Mouse (Mus musculus) adrenal gland (tissue): ENCODE measurements around the gene Sgk1.

Experiments used
- intact Hi-C: fragments of 180-260 bp; cut with DNase I; formaldehyde crosslinking; loops from one replicate; pipeline ENCODE4 v1.15.1; 2025

Sgk1 gene

DNA sequence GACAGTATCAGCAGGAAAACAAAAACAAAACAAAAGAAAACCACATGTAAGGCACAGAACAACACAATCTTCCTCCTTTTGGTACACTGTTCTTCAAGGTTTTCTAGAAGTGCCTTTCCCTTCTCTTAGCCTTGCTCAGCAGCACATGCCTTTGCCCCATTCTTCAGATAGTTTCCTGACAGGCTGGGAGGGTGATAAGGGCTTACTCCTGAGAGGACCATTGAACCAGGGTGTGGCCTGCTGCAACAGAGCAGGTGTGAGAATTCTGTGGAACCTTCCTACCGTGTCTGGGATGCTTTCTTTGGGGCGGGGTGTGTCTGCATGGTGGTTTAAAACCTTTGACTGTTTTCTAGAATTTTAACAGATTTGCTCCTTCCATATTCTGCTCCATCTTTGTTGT lies 79.1 kb downstream of the Sgk1 start:
- intact Hi-C loops = no loop called here

GRCm38 (mm10) chr10:21963005-21963404 lies 81.0 kb downstream of the Sgk1 start:
- intact Hi-C loops = no loop called here

GRCm38 (mm10) chr10:21973676-21974075 lies 91.7 kb downstream of the Sgk1 start:
- intact Hi-C loops = no loop called here

GRCm38 (mm10) chr10:21974801-21975200 lies 92.8 kb downstream of the Sgk1 start:
- intact Hi-C loops = no loop called here

- intact Hi-C loops = no loop called here
These were observed 93.4 kb downstream of the Sgk1 start for GRCm38 (mm10) chr10:21975384-21975783.

DNA sequence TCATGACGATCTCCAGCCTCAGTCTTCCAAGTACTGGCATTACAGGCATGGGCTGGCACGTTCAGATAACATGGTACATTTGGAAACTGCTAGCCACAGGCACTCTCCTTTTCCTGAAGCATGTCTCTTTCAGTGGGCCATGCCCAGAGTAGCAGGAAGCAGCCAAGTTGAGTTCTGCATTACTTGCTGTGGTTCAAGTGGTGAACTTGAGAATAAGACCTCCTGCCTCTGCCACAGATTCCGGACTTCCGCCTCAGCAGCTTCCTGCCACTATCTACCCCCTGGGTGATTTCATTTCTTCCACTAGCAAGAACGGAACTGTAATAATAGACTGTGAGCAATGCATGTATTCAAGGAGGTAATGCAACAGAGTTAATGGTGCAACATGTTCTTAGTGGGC lies 94.3 kb downstream of the Sgk1 start:
- intact Hi-C loops = no loop called here

DNA sequence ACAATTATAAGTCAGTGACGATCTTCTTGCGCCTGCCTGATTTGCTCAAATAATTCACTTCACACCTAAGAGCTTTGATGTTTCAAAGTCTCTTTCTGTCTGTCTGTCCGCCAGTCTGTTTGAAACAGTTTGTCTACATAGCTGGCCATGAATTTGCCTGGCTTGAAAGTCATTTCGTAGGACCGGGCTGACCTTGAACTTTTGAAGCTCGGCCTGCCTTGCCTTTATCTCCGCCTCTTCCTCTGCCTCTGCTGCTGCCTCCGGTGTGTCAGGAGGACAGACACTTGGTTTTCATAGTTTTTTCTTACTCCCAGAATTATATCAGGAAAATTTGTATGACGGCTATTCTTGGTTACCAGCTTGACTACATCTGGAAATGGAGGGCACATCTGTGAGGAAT lies 96.4 kb downstream of the Sgk1 start:
- intact Hi-C loops = no loop called here

DNA sequence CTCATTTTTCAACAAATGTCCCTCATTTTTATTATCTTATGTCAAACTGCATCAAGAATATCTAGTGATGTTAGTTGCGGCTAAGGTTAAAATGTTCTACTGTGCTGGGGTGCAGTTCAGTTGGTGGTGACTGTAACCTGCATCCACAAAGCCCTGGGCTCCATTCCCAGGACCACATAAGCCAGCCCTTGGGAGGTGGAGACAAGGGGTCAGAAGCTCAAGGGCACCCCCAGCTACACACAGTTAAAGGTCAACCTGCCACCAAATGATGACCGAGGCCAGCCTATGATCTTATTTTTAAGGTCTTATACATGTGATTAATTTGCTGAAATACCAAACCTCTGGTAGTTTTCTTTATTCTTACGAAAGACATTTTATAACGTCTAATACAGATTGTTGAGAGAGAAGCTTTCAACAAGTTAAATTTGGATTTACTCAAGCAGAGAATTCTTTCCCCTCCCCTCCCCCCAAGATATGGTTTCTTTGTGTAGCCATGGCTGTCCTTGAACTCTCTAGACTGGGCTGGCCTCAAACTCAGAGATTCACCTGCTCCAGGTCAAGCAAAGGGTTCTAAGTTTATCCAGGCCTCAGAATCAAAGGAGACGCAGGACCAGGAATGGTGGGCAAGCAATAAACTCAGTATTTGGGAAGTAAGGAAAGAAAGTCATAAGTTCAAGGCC lies 97.4 kb downstream of the Sgk1 start:
- intact Hi-C loops = no loop called here

- intact Hi-C loops = no loop called here
These were observed 98.9 kb downstream of the Sgk1 start for GRCm38 (mm10) chr10:21980780-21981435.

DNA sequence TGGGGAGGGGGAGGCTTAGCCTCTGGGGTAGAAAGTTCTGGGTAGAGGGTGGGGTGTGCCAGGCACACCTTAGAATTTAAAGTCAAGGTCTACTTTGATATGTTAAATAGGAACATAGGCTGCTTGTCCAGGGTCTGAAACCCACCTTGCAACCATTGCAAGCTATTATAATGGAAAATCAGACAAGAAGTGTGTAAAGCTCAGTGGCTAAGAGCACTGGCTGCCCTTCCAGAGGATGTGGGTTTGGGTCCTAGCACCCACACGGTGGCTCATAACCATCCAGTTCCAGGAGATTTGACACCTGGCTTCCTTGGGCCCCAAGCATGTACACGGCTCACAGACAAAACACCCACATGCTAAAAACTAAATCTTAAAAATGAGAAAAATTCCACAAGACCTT lies 100.3 kb downstream of the Sgk1 start:
- intact Hi-C loops = no loop called here

GRCm38 (mm10) chr10:21988489-21988888 lies 106.5 kb downstream of the Sgk1 start:
- intact Hi-C loops = no loop called here

- intact Hi-C loops = loop anchor here (5.0 kb wide), 2 partner anchors 69 to 304 kb away; no protein-coding TSS in a partner anchor
These were observed 109.4 kb downstream of the Sgk1 start for GRCm38 (mm10) chr10:21991351-21991840.

DNA sequence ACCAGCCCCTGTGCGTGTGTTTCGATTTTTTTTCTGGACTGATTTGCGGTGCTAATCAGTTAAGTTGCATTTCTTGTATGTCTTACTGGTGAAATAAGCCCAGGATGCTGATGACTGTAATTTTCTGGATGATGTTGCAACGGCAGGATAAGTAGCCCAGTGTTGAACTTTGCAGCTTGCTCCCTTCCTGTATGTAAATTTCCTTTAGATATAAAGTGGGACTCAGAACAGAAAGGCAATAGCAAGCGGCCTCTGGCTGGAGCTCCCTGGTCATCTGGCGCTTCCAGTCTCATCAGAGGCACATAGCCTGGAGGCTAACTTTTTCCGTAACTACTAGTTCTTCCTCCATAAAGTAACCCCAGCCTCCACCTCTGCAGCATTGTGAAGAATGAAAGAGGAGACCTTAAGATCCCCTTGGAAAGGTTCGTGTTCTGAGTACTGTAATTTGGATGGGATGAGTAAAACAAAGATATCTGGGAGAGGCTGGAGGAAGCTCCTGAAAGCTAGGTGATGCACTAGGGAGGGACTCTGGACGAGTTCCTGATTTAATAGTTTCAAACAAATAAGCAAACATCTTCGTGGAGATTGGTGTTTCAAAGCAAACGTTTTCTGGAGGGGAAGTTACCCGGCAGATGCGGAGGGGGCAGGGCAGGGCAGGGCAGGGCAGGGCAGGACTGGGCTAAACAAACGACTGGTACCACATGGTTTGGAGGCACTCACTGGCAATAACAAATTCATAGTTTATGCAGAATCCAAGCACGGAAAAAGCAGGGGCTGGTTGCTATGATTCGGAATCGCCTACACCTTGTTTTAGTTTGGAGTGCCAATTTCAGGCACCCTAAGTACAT lies 110.2 kb downstream of the Sgk1 start:
- intact Hi-C loops = loop anchor here (2.0 to 5.0 kb wide), 3 partner anchors 70 to 391 kb away; no protein-coding TSS in a partner anchor

GRCm38 (mm10) chr10:21992834-21993514 lies 111.0 kb downstream of the Sgk1 start:
- intact Hi-C loops = loop anchor here (2.0 to 5.0 kb wide), 3 partner anchors 71 to 392 kb away; no protein-coding TSS in a partner anchor

DNA sequence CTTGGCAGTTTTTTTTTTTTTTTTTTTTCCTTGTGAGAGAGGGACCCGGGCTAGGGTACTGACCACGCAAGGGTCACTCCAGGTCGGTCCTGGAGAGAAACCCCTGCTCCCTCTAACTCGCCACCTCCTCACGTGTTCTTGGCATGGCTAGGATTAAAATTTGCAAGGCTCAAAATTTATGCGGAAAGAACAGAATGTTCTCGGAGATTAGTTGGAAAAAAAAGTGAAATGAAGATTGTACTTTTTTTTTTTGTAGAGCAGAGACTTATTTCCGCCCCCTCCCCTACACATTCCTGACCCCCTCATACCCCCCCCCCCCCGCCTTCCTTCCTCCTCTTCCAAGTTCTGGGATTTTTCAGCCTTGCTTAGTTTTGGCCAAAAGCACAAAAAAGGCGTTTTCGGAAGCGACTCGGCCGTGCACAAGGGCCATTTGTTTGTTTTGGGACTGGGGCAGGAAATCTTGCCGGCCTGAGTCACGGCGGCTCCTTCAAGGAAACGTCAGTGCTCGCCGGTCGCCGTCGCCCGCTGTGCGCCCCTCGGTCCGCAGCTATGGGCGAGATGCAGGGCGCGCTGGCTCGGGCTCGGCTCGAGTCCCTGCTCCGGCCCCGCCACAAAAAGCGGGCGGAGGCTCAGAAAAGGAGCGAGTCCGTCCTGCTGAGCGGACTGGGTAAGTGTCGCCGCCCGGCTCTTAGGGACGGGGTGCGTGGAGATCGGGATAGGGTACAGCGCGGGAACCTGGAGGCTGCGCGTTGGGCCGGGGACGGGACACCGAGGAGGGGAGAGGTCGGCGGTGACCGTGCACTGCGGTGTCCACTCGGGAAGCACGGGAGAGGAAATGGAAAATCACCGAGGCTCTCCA lies 111.8 kb downstream of the Sgk1 start:
- intact Hi-C loops = loop anchor here (2.0 to 5.0 kb wide), 3 partner anchors 71 to 393 kb away; no protein-coding TSS in a partner anchor

GRCm38 (mm10) chr10:21994431-21994914 lies 112.5 kb downstream of the Sgk1 start:
- intact Hi-C loops = loop anchor here (5.0 kb wide), 2 partner anchors 72 to 307 kb away; no protein-coding TSS in a partner anchor

DNA sequence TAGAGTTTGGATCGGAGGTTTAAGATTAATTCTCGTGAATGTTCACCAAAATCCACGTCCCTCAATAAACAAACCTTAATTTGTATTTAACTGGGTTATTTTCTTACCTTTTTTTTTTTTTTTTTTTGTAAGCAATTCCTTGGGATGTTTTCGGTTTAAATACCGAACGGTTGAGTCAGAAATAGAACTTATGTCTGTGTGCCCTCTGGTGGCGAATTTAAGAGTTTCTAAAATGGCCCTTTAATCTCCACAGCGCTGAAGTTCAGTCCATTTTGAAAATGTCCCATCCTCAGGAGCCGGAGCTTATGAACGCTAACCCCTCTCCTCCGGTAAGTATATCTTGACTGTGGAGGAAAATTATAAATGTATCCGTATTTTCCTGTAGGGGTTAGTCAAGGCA lies 113.2 kb downstream of the Sgk1 start:
- intact Hi-C loops = no loop called here

DNA sequence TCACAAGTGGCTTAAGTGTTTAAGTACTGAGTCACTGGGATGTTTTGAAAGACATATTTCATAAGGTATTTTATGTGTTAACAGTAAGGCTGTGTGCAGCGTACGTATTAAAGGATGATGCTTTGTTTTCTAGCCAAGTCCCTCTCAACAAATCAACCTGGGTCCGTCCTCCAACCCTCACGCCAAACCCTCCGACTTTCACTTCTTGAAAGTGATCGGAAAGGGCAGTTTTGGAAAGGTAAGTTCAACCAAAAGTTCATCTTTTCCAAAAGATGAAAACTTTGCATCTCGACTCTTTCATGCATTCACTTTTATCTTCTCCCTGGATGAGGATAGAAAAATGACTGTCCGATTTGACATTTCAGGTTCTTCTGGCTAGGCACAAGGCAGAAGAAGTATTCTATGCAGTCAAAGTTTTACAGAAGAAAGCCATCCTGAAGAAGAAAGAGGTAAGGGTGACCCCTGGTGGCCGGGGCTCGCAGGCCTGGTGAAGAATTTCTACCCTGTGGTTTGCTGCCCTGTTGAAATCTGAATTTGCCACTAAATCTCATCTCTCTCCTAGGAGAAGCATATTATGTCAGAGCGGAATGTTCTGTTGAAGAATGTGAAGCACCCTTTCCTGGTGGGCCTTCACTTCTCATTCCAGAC lies 113.8 kb downstream of the Sgk1 start:
- intact Hi-C loops = no loop called here
